In genomic region chr11:96082682-96083081, GRCm38 (mm10) we compare ENCODE assay signal across 28 mouse cellular contexts. TPM values are rescaled to one million over a fixed set of nuclear protein-coding genes. Genes with fewer than 3 reads are reported as not detected.
"Had no signal": no experiment of that assay in that cellular context is flagged by ENCODE, and none has a peak within 500 bp of the region (broad histone marks: within the 10 kb centered on the region; RNA-seq: fewer than 3 reads in every experiment).

No protein-coding gene starts in this region.

- H3K27ac ChIP-seq: kidney, embryonic 15.5 days; limb, embryonic 12.5 days; limb, embryonic 15.5 days; liver, embryonic 15.5 days; midbrain, embryonic 10.5 days; neural tube, embryonic 12.5 days; neural tube, embryonic 15.5 days; stomach, postnatal 0 days had no signal

- DNase-seq: kidney, adult 11 months; kidney, adult 8-10 months; kidney, postnatal 10 days; kidney, postnatal 36 days; left cerebral cortex, postnatal 4 days; lung, adult 2 months; lung, postnatal 36 days; midbrain, embryonic 14.5 days; right cerebral cortex, adult 18-20 months; right cerebral cortex, postnatal 14 days; right cerebral cortex, postnatal 4 days; thymus, adult 2 months; thymus, postnatal 14 days; thymus, postnatal 4 days had no signal

- H3K36me3 ChIP-seq: kidney, embryonic 15.5 days; limb, embryonic 12.5 days; limb, embryonic 15.5 days; liver, embryonic 15.5 days; midbrain, embryonic 10.5 days; neural tube, embryonic 12.5 days; neural tube, embryonic 15.5 days had no signal

- H3K4me3 ChIP-seq: kidney, embryonic 15.5 days; limb, embryonic 12.5 days; limb, embryonic 15.5 days; liver, embryonic 15.5 days; megakaryocyte, embryonic 14.5 days; midbrain, embryonic 10.5 days; neural tube, embryonic 12.5 days; neural tube, embryonic 15.5 days had no signal

- H3K9me3 ChIP-seq: kidney, embryonic 15.5 days; limb, embryonic 12.5 days; limb, embryonic 15.5 days; liver, embryonic 15.5 days; midbrain, embryonic 10.5 days; neural tube, embryonic 12.5 days; neural tube, embryonic 15.5 days had no signal

- H3K9ac ChIP-seq: kidney, embryonic 15.5 days; limb, embryonic 12.5 days; limb, embryonic 15.5 days; liver, embryonic 15.5 days; neural tube, embryonic 12.5 days; neural tube, embryonic 15.5 days had no signal

- H3K4me1 ChIP-seq: kidney, embryonic 15.5 days; limb, embryonic 12.5 days; limb, embryonic 15.5 days; liver, embryonic 15.5 days; midbrain, embryonic 10.5 days; neural tube, embryonic 12.5 days; neural tube, embryonic 15.5 days had no signal

- H3K4me2 ChIP-seq: kidney, embryonic 15.5 days; limb, embryonic 12.5 days; limb, embryonic 15.5 days; liver, embryonic 11.5 days; liver, embryonic 15.5 days; neural tube, embryonic 12.5 days; neural tube, embryonic 15.5 days had no signal

- H3K27me3 ChIP-seq: kidney, embryonic 15.5 days; limb, embryonic 12.5 days; limb, embryonic 15.5 days; neural tube, embryonic 12.5 days; neural tube, embryonic 15.5 days had no signal

RNA-seq across cellular contexts. Expression of gene Calcoco2, which starts 29.1 kb away (rescaled TPM):
- total RNA-seq: layer of hippocampus, postnatal 10 days; left cerebral cortex, adult 8-10 months; left cerebral cortex, postnatal 14 days; left cerebral cortex, postnatal 4 days had no signal
- polyA plus RNA-seq: kidney, embryonic 15.5 days; limb, embryonic 12.5 days; limb, embryonic 15.5 days; liver, embryonic 11.5 days; liver, embryonic 15.5 days; midbrain, embryonic 10.5 days; midbrain, embryonic 14.5 days; neural tube, embryonic 12.5 days; neural tube, embryonic 15.5 days; stomach, embryonic 14.5 days; stomach, postnatal 0 days; thymus, adult 2 months had no signal

RNA-seq across cellular contexts. Expression of gene Ttll6, which starts 50.9 kb away (rescaled TPM):
- polyA plus RNA-seq: kidney, embryonic 15.5 days; limb, embryonic 12.5 days; limb, embryonic 15.5 days; liver, embryonic 11.5 days; liver, embryonic 15.5 days; midbrain, embryonic 10.5 days; midbrain, embryonic 14.5 days; neural tube, embryonic 12.5 days had no signal
